Mouse (Mus musculus): Measurements from ENCODE around the gene Slc39a1.

GRCm38 (mm10) chr3:90272170-90272569 lies 24.2 kb downstream of the Slc39a1 start:
- TF ChIP-seq CTCF (IDR thresholded peaks at IDR 0.05; ENCODE audit: low read depth) (no peak), EP300 (IDR thresholded peaks at IDR 0.05; ENCODE audit: low read depth) (no peak)
